Mouse (Mus musculus) common myeloid progenitor, adult 5-6 weeks (primary cell): ENCODE measurements around the gene Zfp14. TPM values are rescaled to one million over a fixed set of nuclear protein-coding genes. Genes with fewer than 3 reads are reported as not detected.

Experiments
- ATAC-seq: replicated peaks from 2 replicates; pipeline ENCODE4 v1.8.0; 2016; ENCODE audit warnings: low read depth, mild to moderate bottlenecking, moderate TSS enrichment, inconsistent platforms; ENCODE audit not compliant: poor library complexity, severe bottlenecking
- total RNA-seq: library from RNA; stranded (forward); fragments of 200-1000, 187-1606 nt; gene quantifications from 2 replicates; pipeline ENCODE4 v1.2.3, GENCODE M21; 2017

Gene Zfp14
- total RNA-seq, 1 experiment from 2014 or later = 2.9 TPM

GRCm38 (mm10) chr7:30031379-30031778, 19.8 kb downstream of the Zfp14 start:
- no peak for ATAC-seq

GRCm38 (mm10) chr7:30030677-30031076, 20.5 kb downstream of the Zfp14 start:
- ATAC-seq = no peak

DNA sequence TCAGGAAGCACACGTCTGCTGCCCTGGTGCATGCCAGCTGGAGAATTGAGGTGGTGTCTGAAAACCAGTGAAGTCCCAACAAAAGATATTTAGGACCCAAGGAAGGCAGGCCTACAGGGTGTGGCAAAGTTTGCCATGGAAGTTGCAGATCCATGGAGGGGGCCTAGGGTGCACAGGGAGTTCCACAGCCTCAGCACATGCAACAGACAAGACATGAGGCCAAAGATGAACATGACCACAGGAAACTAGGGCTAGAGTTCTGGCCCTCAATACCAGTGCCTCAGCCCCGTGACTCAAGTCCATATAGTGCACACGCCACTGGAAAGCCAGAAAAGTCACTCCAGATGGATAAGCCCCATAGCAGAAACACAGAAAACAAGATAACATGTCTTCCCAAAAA, 22.6 kb downstream of the Zfp14 start:
- ATAC-seq = no peak

- no peak for ATAC-seq
Observed at GRCm38 (mm10) chr7:30027331-30027730, 23.8 kb downstream of the Zfp14 start.

DNA sequence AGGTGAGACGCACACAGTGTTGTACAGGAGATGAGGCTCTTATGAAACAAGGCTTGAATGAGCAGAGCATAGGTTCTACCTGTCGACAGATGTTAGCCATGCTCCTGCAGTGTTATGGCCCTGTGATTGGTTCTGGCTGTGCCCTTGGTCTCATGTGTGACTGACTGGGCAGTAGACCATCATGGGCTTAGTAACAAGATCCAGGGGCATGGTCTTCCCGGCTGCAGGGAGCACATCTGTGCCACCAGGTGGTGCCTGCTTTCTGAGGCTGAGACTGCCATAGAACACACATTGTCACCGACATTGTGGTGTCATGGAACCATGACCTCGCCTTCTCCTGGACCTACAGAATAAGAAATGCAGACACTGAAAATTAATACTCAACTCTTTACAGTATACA, 25.8 kb downstream of the Zfp14 start:
- no peak for ATAC-seq

DNA sequence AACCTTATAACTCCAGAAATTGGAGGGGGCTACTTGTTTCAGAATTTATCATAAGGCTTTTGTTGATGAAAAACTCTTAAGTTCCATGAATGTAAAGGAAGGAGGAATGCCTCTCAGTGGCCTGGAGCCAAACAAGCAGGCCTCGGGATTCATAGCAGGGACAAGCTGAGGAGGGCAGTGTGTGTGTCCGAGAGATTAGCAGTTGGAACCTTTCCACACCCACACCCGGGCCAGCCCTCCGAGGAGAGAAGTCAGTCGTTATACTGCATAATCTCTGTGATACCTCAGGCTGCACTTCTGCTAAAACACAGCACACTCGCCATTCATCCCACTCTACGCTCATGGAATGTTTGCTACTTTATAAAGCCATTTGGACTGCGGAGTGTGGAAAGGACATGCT, 27.4 kb downstream of the Zfp14 start:
- ATAC-seq = no peak

DNA sequence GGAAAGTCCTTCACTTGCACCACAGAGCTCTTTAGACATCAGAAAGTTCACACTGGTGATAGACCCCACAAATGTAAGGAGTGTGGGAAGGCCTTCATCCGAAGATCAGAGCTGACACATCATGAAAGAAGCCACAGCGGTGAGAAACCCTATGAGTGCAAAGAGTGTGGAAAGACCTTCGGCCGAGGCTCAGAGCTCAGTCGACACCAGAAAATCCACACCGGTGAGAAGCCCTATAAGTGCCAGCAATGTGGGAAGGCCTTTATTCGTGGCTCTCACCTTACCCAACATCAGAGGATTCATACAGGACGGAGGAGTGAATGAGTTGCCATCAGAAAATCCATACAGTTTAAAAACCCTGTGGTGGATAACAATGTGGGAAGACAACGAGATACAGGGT, 27.9 kb downstream of the Zfp14 start:
- ATAC-seq = no peak

- ATAC-seq = no peak
Observed at GRCm38 (mm10) chr7:30019543-30019942, 31.6 kb downstream of the Zfp14 start.

DNA sequence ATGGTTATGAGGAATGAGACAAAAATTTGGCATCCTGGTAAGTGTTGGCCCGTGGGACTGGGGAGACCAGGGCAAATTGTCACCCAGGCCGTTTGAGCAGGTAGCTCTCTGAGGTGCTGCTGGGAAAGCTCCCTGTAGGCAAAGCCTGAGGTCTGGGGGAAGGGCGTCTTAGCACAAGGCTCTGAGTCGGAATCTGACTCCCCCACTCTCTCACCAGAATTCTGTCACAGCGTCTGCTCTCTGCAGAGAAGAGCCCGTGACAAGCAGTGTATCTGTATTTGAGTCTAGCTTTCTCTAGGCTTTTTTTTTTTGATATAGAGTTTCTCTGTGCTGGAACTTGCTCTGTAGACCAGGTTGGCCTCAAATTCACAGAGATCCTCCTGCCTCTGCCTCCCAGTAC, 34.0 kb downstream of the Zfp14 start:
- ATAC-seq = no peak

DNA sequence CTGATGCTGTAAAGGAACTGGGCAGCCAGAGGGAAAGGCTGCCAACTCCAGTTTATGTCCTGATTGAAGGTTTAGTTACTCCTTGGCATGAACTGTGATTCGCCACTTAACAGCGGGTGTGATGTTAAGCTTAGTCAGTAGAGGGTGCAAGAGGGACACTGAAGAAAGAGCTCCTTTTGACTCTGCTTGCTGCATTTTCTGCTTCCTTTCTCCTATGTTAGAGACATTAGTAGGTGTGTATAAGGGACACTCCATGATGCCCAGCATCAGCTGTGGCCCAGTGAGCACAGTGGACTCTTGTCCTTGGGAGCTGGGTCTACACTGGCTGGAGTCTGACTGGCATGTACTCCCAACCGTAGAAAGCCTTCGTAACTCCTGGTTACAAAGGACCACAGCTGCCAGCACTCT, 38.2 kb downstream of the Zfp14 start:
- ATAC-seq = peak; percentile 64

DNA sequence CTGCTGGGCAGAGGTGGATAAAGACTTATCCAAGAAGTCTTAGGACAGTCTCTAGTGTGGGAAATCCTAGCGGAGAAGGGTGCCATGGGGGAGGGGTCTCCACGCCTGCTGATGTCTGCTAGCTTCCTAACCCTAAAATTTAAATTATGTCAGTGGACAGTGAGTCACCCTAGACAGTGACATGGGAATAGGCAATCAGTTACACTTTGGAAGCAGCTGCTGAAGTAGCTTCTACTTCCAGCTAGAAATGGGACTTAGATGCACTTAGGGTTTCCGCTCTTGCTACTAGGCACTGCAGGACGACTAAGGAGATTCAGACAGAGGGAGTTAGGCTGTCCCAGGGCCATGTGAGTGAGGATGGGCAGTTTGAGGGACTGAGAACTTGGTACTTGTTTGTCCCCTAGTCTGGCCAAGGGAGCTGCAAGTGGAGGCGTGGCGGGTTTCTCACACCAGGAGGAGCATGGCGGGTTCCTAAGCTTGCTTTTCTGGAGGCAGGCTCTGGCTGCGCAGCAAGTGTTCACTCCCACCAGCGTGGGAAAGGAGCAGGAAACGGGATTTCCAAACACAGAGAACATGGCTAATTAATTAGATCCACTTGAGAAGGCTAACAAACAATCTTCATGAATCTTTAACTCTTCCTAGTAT, 40.5 kb downstream of the Zfp14 start:
- no peak for ATAC-seq

GRCm38 (mm10) chr7:30009321-30010085, 41.7 kb downstream of the Zfp14 start:
- ATAC-seq = no peak

DNA sequence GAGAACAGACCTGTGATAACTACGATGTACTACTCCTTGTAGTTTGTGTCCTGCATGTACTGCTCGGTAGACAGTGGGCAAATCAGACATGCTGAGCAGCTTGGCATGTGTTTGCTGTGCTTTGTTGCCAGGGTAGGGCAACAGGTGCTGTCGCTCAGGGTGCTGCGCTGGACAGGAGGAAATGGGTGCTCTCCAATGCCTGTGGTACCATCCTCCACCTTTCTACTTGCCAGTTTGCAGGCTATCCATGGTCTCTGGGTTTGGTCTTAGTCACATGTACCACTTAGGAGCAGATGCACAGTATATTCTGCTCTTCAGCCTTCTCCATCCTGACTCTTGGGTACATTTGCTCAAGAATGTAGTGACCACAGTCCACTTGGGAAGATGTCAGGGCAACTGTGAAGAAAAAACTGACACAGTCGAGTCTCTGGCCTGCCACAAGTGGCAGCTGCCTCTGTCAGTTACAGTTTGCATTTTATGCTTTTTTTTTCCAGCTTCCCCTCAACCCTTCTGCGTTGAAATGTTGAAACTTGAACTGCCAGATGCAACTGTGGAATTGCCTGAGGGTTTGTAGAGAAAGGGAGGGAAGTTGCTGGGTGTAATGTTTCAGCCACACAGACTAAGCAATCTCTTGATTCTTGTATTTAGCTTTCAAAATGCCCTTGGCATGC, 43.0 kb downstream of the Zfp14 start:
- peak; percentile 34; the same call in 1 of the 2 replicates for ATAC-seq

- ATAC-seq = no peak
Observed at GRCm38 (mm10) chr7:30007601-30008000, 43.6 kb downstream of the Zfp14 start.

DNA sequence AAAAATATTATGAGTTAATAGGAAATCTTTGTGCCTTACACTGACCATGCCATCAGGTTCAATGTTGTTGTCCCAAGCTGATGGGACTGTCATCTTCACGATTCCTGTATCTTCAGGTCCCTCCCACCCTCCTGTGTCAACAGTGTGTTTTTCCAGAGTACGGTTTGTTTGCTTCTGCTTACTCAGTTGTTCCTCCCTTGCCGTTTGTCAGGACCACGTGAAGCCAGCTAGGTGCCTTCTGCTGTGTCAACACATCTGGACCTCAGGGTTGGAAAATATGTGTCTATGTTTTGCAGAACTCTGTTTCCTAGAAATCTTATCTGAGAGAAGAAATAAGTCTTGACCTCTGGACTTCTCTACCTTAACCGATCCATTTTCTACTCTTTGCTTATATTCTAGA, 50.6 kb downstream of the Zfp14 start:
- ATAC-seq = no peak

GRCm38 (mm10) chr7:29995134-29995533, 56.0 kb downstream of the Zfp14 start:
- ATAC-seq = no peak

GRCm38 (mm10) chr7:29993340-29993739, 57.8 kb downstream of the Zfp14 start:
- no peak for ATAC-seq

DNA sequence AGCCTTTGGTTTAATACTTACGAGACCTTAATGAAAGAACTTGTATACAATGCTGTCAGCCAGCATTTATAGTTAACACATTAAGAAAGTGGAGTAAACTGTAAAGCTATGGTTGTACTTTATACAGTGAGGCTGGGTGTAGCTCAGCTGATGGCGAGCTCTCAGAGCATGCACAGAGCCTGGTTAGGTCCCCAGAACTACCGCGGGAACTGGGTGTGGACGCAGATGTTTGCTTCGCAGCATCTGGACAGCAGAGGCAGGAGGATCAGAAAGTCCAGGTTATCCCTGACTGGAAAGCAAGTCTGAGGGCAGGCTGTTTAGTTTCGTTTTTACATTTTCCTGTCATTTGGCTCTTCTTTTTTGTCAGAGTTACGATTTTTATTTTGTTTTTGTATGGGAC, 58.5 kb downstream of the Zfp14 start:
- ATAC-seq = no peak

DNA sequence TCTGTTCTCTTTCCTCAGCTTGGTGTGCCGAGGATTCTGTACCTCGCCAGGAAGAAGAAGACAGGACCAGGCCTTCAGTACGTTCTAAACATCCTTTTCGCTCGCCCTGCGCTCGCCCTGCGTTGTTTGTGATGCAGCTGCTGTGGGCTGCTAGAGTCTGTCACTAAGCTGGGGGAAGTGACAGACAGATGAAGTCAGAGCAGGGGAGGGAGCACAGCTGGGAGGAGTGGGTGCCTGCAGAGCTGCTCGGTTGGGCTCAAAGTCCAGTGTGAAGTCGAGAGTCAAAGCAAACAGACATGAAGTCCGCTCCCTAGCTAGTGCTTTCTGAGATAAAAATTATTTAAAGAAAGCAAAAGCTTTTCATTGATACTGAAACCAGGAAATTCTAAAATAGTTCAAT, 62.1 kb downstream of the Zfp14 start:
- ATAC-seq = no peak

- ATAC-seq = no peak
Observed at GRCm38 (mm10) chr7:29987551-29987950, 63.6 kb downstream of the Zfp14 start.
